Mouse (Mus musculus) lung, postnatal 4 days (tissue): Measurements from ENCODE around the gene Syngr2.
"Not testable (repeated sequence)": the region's sequence is repeated elsewhere in the genome, so short reads cannot be mapped to it uniquely, and the experiment has no call there.

Experiments
- DNase-seq, 2 experiments: peaks; one replicate each; pipeline ENCODE4 v3.0.0; 2021

Gene Syngr2

DNA sequence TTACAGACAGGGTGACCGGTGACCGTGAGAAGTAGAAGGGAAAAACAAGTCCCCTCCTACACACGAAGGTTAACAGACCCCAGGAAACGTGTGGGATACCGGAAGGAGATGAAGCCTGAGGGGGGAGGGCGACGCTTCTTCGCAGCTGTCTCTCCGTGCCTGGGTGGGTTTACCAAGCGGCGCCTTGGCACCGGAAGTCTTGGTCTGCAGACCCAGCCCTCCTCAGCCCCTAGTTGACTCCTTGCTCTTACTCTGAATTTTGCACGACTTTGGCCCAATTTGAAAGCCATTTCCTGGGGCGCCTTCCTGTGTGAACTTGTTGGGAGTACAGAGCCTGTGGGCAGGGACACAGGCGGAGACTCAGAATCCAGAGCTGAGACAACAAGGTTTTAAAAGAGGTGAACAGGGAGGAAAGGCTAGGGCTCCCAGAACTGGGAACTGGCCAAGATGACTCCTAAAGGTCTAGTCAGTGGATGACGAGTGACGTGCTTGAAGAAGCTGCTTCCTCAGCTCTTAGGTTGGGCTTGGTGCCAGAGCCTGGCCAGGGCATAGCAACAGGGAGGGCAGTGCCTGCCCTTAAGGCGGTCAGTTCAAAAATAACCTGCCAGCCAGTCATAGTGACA, 28.2 kb upstream of the Syngr2 start:
- DNase-seq: peak; percentile 87 to 90

DNA sequence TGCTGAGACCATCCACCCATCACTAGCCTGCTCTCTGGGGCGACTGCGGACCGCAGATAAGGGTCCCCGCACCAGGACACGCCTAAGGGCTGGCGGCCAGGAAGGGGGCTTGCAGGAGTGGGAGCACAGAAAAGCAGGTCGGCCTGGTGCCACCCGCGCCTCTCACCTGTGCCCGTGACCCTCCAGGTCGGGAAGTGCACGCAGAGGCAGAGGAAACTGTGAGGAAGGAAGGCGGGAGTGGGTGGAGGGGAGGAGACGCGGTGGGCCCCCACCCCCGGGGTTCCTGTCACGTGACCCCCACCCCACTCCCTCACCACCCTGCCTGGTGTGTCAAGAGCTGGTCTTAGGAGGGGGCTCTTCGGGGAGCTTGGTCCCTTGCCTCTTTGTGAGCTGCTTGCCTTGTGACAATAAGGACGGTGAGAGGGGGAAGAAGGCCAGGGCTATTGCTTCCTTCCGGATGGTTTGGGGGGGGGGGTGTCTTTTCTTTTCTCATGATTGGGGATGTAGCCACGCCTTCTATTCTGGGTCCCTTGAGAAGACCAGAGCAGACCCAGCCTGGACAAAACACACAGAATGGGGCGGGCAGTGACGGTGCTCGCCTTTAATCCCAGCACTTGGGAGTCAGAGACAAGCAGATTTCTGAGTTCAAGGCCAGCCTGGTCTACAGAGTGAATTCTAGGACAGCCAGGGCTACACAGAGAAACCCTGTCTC, 27.3 kb upstream of the Syngr2 start, which contains the start of the genes Tmc8 and Tmc6:
Gene Tmc8 (plus strand): TSS at position 84 of the 712 bp plus-strand sequence.
Gene Tmc6 (minus strand): TSS at position 206 of the 712 bp plus-strand sequence.
- DNase-seq: peak; percentile 78 to 83

DNA sequence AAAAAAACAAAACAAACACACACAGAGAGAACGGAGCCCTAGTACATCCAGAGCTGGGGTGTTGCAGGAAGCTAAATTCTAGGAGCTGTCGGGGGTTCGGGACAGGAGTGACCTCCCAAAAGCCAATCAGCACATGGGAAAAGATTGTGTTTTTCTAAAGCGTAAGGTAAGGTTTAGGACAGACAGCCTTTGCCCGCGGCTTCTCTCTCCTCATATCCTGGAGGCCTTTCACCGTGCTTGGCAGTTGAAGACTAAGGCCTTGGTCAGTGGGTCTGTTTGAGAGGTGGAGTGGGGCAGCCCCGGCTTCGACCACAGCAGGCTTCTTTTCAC, 26.8 kb upstream of the Syngr2 start:
- DNase-seq: no peak

DNA sequence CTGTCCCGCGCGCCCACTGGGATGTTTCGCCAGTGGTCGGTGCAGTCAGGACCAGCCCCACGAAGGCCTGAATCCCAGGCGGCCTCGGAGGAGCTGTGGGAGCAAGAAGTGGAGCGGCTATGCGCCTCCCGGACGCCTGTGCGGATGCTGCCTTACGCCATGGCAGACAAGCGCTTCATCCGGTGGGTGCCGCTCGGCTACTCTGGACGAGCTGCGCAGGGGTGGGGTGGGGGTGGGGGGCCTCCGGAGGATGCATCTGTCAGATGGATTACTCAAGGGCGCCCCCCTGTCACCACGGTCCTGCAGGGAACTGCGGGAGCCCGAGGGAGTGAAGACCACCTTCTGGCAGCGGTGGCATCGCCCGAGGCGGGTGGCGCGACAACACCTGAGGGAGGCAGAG, 26.4 kb upstream of the Syngr2 start:
- peak; percentile 81 to 85 for DNase-seq

DNA sequence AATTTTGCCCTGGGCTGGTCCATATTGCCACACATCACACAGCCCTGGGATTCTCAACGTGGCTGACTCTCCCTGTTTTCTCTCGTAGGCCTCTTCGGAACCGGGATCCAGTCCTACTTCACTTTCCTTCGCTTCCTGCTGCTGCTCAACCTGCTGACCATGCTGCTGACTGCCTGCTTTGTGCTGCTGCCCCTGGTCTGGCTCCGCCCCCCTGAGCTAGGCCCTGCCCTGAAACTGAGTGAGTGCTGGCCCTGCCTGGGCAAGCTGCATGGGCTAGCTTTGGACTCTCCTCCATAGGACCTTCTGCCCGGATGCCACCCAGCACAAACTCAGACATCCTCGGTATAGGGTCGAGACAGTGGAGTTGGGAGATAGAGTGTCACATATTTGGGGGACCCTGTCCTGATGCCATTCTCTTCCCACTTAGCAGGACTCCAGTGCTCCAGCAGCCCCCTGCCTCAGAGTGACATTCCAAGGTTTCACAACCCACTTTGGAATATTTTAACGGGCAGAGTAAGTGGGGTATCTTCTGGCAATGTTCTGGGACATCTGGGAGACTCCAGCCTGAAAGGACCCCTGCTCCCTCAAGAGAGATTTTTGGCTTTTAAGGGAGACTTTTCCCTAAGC, 25.7 kb upstream of the Syngr2 start:
- peak; percentile 56 to 63 for DNase-seq

DNA sequence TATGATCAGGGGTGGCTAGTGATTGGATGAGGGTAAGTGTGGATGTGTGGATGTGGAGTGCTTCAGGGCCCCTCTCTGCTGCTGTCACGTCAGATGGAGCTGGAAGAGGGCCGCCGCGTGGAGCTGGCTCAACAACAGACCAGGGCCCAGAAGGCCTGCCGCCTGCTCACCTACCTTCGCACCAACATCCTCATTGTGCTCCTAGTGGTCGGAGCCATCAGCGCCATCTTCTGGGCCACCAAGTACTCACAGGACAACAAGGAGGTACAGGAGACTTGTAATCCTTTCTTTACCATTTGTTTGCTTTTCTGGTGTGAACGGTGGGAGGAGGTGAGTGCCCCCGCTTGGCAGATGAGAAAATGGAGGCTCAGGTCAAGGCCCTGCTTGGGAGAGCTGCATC, 23.2 kb upstream of the Syngr2 start:
- peak; percentile 74 to 78 for DNase-seq

DNA sequence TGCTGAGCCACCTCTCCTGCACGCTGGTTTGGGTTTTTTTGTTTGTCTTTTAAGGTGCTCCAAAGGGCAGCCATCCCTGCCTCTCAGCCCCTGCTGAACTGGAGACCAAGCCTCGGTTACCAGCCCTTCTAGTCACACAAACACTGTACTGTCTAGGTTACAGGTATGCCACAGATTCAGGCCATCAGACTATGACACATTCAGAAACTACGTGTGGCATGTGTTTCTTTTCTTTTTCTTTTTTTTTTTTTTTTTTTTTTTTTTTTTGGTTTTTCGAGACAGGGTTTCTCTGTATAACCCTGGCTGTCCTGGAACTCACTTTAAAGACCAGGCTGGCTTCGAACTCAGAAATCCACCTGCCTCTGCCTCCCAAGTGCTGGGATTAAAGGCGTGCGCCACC, 21.0 kb upstream of the Syngr2 start:
- DNase-seq: not testable (repeated sequence)

DNA sequence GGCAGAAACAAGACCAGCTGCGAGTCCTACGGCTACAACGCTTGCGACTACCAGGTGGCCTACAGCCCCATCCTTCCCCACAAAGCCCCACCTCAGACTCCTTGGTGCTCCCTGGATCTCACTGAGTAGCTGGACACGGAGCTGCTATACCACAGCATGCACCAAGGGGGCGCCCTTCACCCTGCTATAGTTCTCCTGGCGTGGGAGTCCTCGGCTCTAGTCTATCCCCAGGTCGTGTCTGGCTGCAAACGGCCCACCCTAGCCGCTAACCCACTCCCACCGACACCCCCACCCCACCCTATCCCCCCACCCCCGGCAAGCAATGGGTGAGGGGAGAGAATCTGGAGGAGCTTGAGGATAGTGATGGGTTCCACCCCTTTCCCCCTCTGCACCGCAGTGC, 19.2 kb upstream of the Syngr2 start:
- peak; percentile 74 to 84 for DNase-seq

DNA sequence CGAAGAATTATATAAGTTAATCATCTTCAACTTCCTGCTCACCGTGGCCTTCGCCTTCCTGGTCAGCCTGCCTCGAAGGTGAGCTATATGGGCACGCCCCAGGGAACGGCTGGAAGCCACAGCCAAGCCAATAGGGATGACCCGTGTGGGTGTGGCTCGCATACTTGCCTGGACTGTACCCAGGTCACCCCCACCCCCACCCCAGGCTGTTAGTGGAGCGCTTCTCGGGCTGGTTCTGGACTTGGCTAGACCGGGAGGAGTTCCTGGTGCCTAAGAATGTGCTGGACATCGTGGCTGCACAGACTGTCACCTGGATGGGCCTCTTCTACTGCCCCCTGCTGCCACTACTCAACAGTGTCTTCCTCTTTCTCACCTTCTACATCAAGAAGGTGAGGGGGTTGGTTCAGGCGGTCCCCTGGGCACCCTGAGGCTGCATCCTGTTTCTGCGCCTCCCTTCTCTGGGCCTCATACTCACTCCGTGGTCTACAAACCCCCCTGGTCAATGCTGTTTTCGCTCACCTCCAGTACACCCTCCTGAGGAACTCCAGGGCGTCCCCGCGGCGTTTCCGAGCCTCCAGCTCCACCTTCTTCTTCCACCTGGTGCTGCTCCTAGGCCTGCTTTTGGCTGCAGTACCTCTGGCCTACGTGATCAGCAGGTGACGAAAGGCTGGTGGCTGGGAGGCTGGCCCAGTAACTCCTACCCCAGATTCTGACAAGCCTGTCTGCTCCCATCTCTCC, 18.6 kb upstream of the Syngr2 start:
- DNase-seq: peak; percentile 45 to 71

DNA sequence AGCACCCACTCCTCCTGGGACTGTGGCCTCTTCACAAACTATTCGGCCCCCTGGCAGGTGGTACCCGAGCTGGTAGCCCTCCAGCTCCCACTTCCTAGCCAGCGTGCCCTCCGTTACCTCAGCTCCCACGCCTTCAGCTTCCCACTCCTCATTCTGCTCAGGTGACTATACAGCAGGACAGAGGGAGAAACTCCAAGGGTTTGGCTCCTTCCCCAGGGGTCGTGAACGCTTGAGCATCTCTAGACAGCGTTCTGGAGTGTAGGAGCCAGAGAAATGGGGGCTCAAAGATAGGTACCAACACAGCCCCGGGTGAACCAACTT, 18.1 kb upstream of the Syngr2 start:
- DNase-seq: no peak

DNA sequence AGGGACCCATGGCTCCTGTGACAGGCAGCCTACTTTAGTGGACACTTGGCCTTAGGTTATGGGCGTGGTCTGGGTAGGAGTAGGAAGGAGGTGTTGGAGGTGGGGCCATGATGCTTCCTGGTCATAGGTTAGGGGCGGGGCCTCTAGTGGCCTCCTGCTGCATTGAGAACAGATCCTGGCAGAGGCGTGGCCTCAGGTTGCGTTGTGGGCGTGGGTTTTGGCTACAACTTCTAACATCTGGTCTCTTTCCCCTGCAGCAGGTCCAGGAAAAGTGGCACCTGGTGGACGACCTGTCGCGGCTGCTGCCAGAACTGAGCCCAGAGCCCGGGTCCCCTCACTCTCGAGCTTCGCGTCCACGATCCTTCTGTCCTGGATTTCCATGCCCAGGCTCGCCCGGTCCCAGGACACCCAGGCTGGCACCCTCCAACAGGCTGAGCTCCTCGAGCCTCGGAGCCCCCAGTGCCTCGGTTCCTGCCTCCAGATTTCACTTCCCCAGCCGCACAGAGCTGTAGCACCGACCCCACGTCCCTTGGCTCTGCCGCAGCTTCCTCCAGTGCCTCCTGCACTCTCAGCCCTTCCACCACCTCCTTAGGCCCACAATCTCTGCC, 17.1 kb upstream of the Syngr2 start:
- DNase-seq: peak; percentile 87 to 89

DNA sequence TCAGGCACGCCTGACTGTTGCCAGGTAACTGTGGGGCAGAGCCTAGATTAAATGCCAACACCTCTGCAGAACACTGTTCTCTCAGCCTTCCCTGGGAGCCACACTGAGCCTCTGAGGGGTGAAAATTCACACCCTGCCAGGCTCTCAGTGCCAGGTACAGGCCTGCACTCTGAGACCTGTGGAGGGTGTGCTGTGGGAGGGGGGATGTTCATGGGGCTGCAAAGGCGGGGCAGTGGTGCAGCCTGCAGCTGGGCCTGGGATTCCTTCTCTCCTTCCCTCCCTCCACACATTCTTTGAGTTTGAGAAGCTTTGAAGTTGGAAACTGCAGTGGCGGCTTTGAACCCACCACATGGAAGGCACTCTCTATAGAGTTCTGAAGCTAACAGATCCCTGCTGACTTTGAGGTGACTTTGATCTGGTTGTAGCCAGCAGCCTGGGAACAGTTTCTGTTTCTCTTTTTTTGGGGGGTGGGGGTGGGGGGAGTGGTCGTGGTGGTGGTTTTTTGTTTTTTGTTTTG, 15.4 kb upstream of the Syngr2 start:
- no peak for DNase-seq

DNA sequence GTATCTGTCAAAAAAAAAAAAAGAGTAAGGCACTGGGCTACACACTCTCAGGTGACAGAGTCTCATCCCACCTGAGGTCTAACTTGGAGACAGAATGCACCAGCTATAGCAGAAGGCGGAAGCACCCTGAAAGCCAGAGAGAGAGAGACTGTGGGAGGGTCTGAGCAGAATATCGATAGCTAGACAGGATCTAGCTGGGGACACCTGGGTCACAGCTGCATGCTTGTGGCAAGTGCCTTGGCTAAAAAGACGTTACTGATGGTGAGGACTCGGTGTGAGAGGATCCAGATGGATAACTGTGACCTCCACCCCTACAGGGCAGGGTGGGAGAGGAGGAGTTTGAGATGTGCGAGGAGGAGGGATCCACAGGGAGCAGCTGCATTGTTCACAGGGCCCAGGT, 12.5 kb upstream of the Syngr2 start:
- DNase-seq: no peak

DNA sequence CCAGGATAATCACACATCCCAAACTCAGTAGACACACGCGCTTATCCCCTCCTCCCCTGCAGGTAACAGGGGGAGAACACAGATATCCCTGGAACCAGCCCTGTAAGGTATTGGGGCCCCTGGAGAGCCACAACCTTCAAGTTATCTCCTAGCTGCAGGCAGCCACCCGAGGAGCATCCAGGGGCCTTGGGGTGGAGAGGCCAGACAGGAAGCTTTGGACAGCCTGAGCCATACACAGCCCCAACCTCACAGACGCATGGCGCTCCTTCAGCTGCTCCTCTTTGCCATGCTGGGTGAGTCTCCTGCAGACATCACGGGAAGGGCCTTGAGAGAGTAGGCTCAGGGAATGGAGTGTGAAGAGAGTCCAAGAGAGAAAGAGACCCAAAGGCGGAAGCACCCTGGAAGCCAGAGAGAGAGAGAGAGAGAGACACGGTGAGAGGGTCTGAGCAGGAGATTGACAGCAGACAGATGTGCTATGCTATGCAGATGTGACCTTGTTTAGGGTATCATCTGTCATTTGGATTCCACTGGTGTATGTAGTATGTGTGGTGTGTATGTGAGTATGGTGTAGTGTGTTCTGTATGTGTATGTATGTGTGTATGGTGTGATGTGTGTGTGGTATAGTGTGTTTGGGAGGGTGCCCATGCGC, 11.8 kb upstream of the Syngr2 start, which contains the start of gene 6030468B19Rik:
Gene 6030468B19Rik (plus strand): TSS at position 150 of the 649 bp plus-strand sequence.
- DNase-seq: no peak

DNA sequence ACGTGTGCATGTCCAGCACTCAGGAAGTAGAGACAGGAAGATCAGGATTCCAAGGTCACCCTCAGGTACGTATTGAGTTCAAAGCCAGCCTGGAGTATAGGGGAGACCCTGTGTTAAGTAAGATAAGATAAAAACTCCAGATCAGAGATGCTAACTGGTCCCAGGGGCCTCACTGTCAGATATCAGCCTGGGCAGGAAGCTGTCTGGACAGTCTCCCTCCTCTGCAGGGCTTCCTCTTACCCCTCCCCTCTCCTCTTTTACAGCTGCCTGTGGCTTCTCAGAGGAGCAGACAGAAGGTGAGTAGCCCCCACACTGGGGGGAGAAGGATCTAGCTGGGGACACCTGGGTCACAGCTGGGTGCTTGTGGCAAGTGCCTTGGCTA, 11.3 kb upstream of the Syngr2 start:
- no peak for DNase-seq

DNA sequence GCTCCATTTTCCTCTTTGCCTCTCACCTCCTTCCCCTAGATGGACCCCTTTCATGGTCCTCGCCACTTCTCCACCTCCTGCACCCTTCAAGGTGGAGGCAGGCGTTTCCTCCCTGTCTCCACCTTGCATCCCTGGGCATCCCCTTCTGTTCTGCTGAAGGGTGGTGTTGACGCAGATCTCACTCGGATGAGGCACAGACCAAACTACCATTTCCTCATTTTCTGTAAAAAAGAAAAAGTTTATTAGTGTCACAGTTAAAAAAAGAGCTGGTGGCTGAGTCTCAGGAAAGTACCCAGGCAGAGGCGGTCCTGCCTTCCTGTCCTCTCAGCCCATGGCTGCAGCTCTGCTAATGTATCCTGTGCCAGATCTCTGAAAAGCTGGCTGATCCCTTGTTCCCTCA, 10.3 kb upstream of the Syngr2 start:
- no peak for DNase-seq

DNA sequence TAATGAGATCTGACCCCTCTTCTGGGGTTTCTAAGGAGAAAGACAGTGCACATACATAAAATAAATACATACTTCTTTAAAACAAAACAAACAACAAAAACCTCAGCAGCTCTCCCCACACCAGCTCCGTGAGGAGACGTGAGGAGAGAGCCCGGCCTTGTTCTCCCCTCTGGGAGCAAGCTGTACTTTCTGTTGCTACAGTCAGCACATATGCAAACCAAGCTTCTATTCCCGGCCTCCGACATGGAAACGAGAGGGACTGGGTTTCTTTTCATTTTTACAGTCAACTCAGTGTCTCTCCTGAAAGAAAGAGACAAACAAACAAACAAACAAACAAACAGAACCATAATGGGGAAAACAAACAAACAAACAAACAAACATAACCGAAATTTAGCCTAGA, 9.4 kb upstream of the Syngr2 start:
- DNase-seq: no peak

DNA sequence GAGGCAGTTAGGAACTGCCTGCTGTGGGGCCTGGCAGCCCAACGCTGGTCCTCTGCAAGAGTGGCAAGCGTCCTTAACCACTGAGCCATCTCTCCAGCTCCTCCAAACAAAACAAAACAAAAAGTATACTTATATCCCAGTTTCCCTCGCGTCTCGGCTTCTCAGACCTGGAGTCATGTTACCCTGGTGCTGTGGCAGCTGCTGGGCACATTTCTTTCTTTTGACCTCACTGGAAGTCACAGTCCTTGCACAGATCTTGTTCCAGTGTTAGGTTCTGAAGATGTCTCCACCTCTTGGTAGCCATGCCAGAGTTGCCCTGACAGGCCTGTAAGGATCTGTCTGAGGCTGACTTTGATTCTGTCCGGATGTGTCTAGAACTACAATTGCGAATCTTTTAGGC, 7.8 kb upstream of the Syngr2 start:
- no peak for DNase-seq

DNA sequence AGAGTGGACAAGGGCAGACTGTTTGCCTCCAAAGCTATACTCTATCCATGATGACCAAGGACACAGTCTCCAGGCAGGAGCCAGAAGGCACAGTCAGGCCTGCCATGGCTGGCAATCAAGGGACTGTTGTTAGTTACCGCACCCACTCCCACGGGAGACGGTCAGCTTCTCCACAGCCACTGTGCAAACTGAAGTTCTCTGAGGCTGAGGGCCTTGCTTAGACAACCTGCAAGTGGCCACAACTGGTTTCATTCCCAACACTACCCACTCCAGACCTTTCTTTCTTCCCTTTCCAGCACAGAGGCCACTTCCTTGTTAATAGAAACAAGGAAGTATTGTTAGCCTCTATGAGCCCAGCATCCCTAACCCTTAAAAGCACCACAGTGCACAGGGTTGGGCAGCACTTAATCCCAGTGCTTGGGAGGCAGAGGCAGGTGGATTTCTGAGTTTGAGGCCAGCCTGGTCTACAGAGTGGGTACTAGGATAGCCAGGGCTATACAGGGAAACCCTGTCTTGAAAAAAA, 6.2 kb upstream of the Syngr2 start:
- no peak for DNase-seq

DNA sequence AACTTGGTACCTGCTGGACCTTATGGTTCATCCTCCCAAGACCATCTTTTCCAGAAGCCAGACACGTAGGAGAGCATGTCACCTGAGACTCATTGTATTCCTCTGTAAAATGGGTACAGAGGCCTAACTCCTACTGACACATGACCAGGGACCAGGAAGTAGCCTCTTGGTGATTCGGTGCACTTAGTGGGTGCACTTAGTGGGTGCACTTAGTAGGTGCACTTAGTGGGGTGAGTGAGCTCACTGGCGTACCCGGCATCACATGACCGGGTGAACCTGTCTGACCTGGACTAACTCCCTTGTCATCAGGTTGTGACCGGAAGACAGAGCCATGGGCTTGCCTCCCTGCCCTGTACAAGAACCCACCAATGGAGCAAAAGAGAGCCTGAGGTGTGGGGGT, 2.7 kb upstream of the Syngr2 start:
- DNase-seq: no peak

DNA sequence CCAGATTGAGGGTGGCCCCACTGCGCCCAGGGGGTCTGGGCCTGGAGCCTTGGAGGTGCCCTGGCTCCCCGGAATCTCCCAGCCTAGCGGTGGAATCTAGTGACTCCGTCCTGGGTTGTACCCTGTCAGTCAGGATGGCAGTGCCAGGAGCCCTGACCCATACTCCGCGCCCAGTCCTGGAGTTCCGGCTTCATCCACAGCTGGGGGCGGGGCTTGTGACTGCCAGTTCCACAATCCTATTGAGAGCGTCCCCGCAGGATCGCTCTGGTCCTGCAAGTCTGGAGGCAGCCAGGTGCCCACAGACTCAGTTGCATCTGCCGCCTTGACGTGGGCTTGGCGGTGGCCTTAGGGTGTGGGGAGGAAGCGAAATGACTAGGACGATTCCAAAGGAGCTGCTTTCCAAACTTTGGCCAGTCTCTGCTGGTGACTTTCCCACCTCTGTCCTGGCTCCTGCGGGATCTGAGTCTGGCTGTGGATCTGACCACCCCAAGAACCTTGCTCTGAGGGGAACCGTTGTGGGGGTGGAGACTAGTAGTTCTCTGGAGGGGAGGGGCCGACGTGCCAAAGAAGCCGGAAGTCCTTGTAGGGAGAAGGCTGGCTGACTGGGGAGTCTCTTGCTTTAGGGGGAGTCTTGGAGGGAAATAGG, 1.1 kb downstream of the Syngr2 start:
- DNase-seq: peak; percentile 91 to 92

DNA sequence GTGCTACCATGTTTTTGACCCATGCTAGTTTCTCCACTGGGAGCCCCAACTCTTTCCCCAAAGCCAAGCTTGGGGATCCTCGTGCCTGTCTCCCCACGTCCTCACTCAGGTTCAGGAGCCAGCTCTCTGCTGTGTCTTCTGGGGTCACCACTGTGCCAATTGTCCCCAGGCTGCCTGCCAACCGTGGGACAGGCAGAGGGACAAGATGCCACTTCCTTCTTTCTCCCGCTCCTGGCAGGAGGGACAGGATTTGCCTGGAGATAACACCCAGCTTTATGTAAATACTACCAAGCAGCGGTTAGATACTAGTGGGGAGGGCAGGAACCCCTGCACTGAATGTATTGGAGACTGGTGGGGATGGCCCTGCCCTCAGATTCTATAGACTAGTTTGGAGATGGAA, 4.4 kb downstream of the Syngr2 start:
- no peak for DNase-seq
